Mouse (Mus musculus) liver, adult 2 months (tissue): ENCODE measurements around the gene Qtrt2.

Experiments used
- CTCF ChIP-seq: fragments of 200-500 bp; IDR thresholded peaks from 2 replicates; pipeline ENCODE4 v1.5.1; 2011; ENCODE audit warnings: low read depth, low read length, control low read depth
- POLR2A ChIP-seq: fragments of 200-500 bp; IDR thresholded peaks from 2 replicates; pipeline ENCODE4 v1.6.1; 2011; ENCODE audit warnings: low read length, control low read depth; ENCODE audit not compliant: insufficient read depth; ENCODE audit errors: extremely low read depth

DNA sequence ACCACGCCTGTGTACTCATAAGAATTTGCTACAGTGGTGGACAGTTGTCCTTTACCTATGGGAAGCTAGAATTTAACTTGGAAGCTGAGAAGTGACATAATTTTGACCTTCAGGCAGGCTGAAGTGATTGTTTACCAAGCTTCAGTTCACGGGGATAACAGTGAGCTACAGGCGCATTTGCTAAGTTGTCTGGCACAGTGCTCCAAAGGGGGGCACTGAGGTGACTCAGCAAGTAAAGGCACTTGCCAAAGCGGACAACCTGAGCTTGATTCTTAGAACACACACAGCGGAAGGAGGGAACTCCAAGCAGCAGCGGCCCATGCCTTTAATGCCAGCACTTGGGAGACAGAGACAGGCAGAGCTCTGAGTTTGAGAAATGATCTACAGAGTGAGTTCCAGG is 66.0 kb downstream of the Qtrt2 start:
- no peak for TF ChIP-seq CTCF
- no peak for TF ChIP-seq POLR2A
